8 mouse cellular contexts compared by ENCODE assay signal in genomic region chr2:5012491-5013324, GRCm38 (mm10). TPM values are rescaled to one million over a fixed set of nuclear protein-coding genes. Genes with fewer than 3 reads are reported as not detected.
DNase-seq lines count a peak whose midpoint lies in the region; ATAC-seq and TF ChIP-seq lines count a peak whose summit lies in the region.

Gene Mcm10 (minus strand): TSS chr2:5012791.

- no peak for TF ChIP-seq POLR2A in olfactory bulb, adult 2 months (IDR thresholded peaks at IDR 0.05; ENCODE audit: insufficient read depth, low read depth, low read length)
- 0 out of 2 replicates have a peak, but pooled peaks have one; percentile 31 for TF ChIP-seq POLR2A in thymus, adult 2 months (IDR thresholded peaks at IDR 0.05; ENCODE audit: control insufficient read depth, extremely low read depth, insufficient read depth, low read length, poor library complexity)

- DNase-seq in G1E (ENCODE audit: low spot score), result peak; percentile 98
- peak; percentile 78 to 83 for DNase-seq in cerebellum, adult 18-20 months
- DNase-seq in heart, postnatal 36 days, result peak; percentile 89 to 94
- DNase-seq in layer of hippocampus, adult 2 months (ENCODE audit: low spot score in 2 of 2), result peak; percentile 92 to 93
- peak; percentile 100 for DNase-seq in lung, embryonic 14.5 days
- DNase-seq in thymus, adult 2 months, result peak; percentile 91

- peak within 1 kb of the TSS; percentile 81 for H3K4me3 ChIP-seq in G1E (ENCODE audit: low read depth, low read length)
- peak within 1 kb of the TSS; percentile 66 for H3K4me3 ChIP-seq in forebrain, embryonic 16.5 days (replicated peaks; ENCODE audit: low read length)
- H3K4me3 ChIP-seq in layer of hippocampus, adult 2 months, result peak within 1 kb of the TSS; percentile 59
- H3K4me3 ChIP-seq in lung, embryonic 14.5 days (ENCODE audit: low read depth, low read length), result peak within 1 kb of the TSS; percentile 70
- peak within 1 kb of the TSS; percentile 71 for H3K4me3 ChIP-seq in olfactory bulb, adult 2 months (ENCODE audit: insufficient read depth, low read depth, low read length)
- peak within 1 kb of the TSS; percentile 79 for H3K4me3 ChIP-seq in thymus, adult 2 months (ENCODE audit: control insufficient read depth, insufficient read depth, low read length)

- WGBS in forebrain, embryonic 16.5 days, result 4% methylated on average over 32 of the region's 32 CpGs
- WGBS in lung, embryonic 14.5 days, result 4% methylated on average over 32 of the region's 32 CpGs
- WGBS in olfactory bulb, adult 2 months, result 2% methylated on average over 32 of the region's 32 CpGs
- 3% methylated on average over 32 of the region's 32 CpGs for WGBS in thymus, adult 2 months

- TF ChIP-seq CTCF in G1E (IDR thresholded peaks at IDR 0.05; ENCODE audit: low read depth, low read length), result no peak
- TF ChIP-seq CTCF in layer of hippocampus, adult 2 months (conservative IDR thresholded peaks at IDR 0.05), result no peak
- no peak for TF ChIP-seq CTCF in lung, embryonic 14.5 days (IDR thresholded peaks at IDR 0.05; ENCODE audit: low read depth)
- no peak for TF ChIP-seq CTCF in olfactory bulb, adult 2 months (IDR thresholded peaks at IDR 0.05; ENCODE audit: insufficient read depth, low read depth, low read length)
- peak; percentile 52; the same call in 1 of the 2 replicates for TF ChIP-seq CTCF in thymus, adult 2 months (IDR thresholded peaks at IDR 0.05; ENCODE audit: borderline replicate concordance, control insufficient read depth, extremely low read depth, insufficient read depth, low read length, poor library complexity)

- H3K27ac ChIP-seq in forebrain, embryonic 16.5 days (ENCODE audit: low read length), result no peak within 1 kb of the TSS
- no peak within 1 kb of the TSS for H3K27ac ChIP-seq in layer of hippocampus, adult 2 months
- H3K27ac ChIP-seq in lung, embryonic 14.5 days (ENCODE audit: low read depth), result peak within 1 kb of the TSS; percentile 70
- H3K27ac ChIP-seq in olfactory bulb, adult 2 months (ENCODE audit: insufficient read depth, low read depth, low read length), result no peak within 1 kb of the TSS
- no peak within 1 kb of the TSS for H3K27ac ChIP-seq in thymus, adult 2 months (ENCODE audit: control insufficient read depth, insufficient read depth, low read length)

- H3K4me2 ChIP-seq in forebrain, embryonic 16.5 days (ENCODE audit: low read length), result peak within 1 kb of the TSS; percentile 94
- H3K4me2 ChIP-seq in lung, embryonic 14.5 days, result peak within 1 kb of the TSS; percentile 62

- no peaks in the 10 kb centered on the region for H3K27me3 ChIP-seq in G1E (ENCODE audit: insufficient read depth, low read length)
- H3K27me3 ChIP-seq in forebrain, embryonic 16.5 days (replicated peaks; ENCODE audit: control insufficient read depth, insufficient read depth, low read length), result no peaks in the 10 kb centered on the region
- no peaks in the 10 kb centered on the region for H3K27me3 ChIP-seq in lung, embryonic 14.5 days (ENCODE audit: insufficient read depth, low read length)
- H3K27me3 ChIP-seq in thymus, adult 2 months (ENCODE audit: control insufficient read depth, insufficient read depth, low read length), result no peaks in the 10 kb centered on the region

- peaks cover 41% of the 10 kb centered on the region for H3K36me3 ChIP-seq in G1E (replicated peaks)
- H3K36me3 ChIP-seq in forebrain, embryonic 16.5 days (ENCODE audit: control insufficient read depth, insufficient read depth), result peaks cover 3% of the 10 kb centered on the region; the same call in 1 of the 2 replicates
- H3K36me3 ChIP-seq in lung, embryonic 14.5 days (ENCODE audit: insufficient read depth), result peaks cover 17% of the 10 kb centered on the region
- no peaks in the 10 kb centered on the region for H3K36me3 ChIP-seq in thymus, adult 2 months (ENCODE audit: control insufficient read depth, insufficient read depth, low read length)

- peak within 1 kb of the TSS; percentile 59 for H3K9ac ChIP-seq in forebrain, embryonic 16.5 days (replicated peaks; ENCODE audit: low read depth, low read length)
- H3K9ac ChIP-seq in lung, embryonic 14.5 days, result peak within 1 kb of the TSS; percentile 62

- ATAC-seq in G1E (ENCODE audit: extremely low read depth, insufficient number of reproducible peaks, low FRiP score, poor library complexity, severe bottlenecking), result peak; percentile 99
- peak; percentile 100 for ATAC-seq in forebrain, embryonic 16.5 days
- ATAC-seq in lung, embryonic 14.5 days (ENCODE audit: insufficient read depth), result peak; percentile 100

- no peaks in the 10 kb centered on the region for H3K9me3 ChIP-seq in G1E (replicated peaks)
- H3K9me3 ChIP-seq in forebrain, embryonic 16.5 days (ENCODE audit: control insufficient read depth, low read length), result no peaks in the 10 kb centered on the region
- no peaks in the 10 kb centered on the region for H3K9me3 ChIP-seq in lung, embryonic 14.5 days (ENCODE audit: low read depth, low read length)

- intact Hi-C loops in heart, postnatal 36 days (cut with DNase I), result no loop called here

- H3K4me1 ChIP-seq in G1E (ENCODE audit: insufficient read depth, low read depth, low read length), result peaks cover 45% of the 10 kb centered on the region
- peaks cover 4% of the 10 kb centered on the region for H3K4me1 ChIP-seq in forebrain, embryonic 16.5 days (replicated peaks; ENCODE audit: control insufficient read depth, insufficient read depth, low read length)
- H3K4me1 ChIP-seq in lung, embryonic 14.5 days (ENCODE audit: insufficient read depth), result peaks cover 3% of the 10 kb centered on the region; the same call in 1 of the 2 replicates
- no peaks in the 10 kb centered on the region; the same call in 1 of the 2 replicates for H3K4me1 ChIP-seq in olfactory bulb, adult 2 months (ENCODE audit: control insufficient read depth, insufficient read depth, low read length)
- peaks cover 4% of the 10 kb centered on the region; the same call in 1 of the 2 replicates for H3K4me1 ChIP-seq in thymus, adult 2 months (replicated peaks; ENCODE audit: control insufficient read depth, insufficient read depth, low read length)

RNA-seq across cellular contexts. Expression of gene Mcm10, which starts in this region (rescaled TPM):
- total RNA-seq in G1E (2014; fragmentation: Nextera tagmentation) (94.5 and 118 TPM in 2 replicates), G1E (2017) (97.5 and 100 TPM in 2 replicates)
- 36.4 and 48.7 TPM in 2 replicates for polyA plus RNA-seq in G1E (2012)
- 10.5 and 12.5 TPM in 2 replicates for polyA plus RNA-seq in forebrain, embryonic 16.5 days (2015; fragmentation: Nextera tagmentation; extraction: Ambion mirVana)
- under 1 TPM; 0.11 to 0.33 TPM for total RNA-seq in heart, postnatal 36 days (2021)
- total RNA-seq in layer of hippocampus, adult 2 months (2021), result 1 to 10 TPM; 1.1 to 2.0 TPM
- 50.3 and 52.3 TPM in 2 replicates for polyA plus RNA-seq in lung, embryonic 14.5 days (2014; fragmentation: Nextera tagmentation; extraction: Ambion mirVana)
- polyA plus RNA-seq in olfactory bulb, adult 2 months (2012; ENCODE audit: insufficient read depth, insufficient read length, low replicate concordance, missing spikeins), result not detected in 2 replicates
- 21.1 and 28.5 TPM in 2 replicates for polyA plus RNA-seq in thymus, adult 2 months (2012; rRNA removed)

Comparison
In these comparisons a context has a peak if more than half of its experiments do, and no peak if none do; other contexts are left out.
1. RNA of gene Mcm10 (total RNA-seq): 94.5 to 118 TPM in G1E; 1.1 to 2.0 TPM in layer of hippocampus, adult 2 months and 0.11 to 0.33 TPM in heart, postnatal 36 days; every median in the first group is over 10 times any median in the second.
2. RNA of gene Mcm10 (polyA plus RNA-seq): 50.3 to 52.3 TPM in lung, embryonic 14.5 days, 36.4 to 48.7 TPM in G1E, 21.1 to 28.5 TPM in thymus, adult 2 months and 10.5 to 12.5 TPM in forebrain, embryonic 16.5 days; not detected in olfactory bulb, adult 2 months; every median in the first group is over 10 times any median in the second.
3. Peak in DNase-seq in heart, postnatal 36 days; RNA of the gene not detected or under 1 TPM.
4. Peak in every context shown above with its lines, with median percentiles within 50 percentile points of each other: ATAC-seq, DNase-seq and H3K4me3 ChIP-seq.